Mouse (Mus musculus): ENCODE measurements around the gene Kif26b. TPM values are rescaled to one million over a fixed set of nuclear protein-coding genes. Genes with fewer than 3 reads are reported as not detected.

Kif26b gene
- total and polyA plus RNA-seq, 3 experiments = 0.86 to 3.0 (median 2.4) TPM

DNA sequence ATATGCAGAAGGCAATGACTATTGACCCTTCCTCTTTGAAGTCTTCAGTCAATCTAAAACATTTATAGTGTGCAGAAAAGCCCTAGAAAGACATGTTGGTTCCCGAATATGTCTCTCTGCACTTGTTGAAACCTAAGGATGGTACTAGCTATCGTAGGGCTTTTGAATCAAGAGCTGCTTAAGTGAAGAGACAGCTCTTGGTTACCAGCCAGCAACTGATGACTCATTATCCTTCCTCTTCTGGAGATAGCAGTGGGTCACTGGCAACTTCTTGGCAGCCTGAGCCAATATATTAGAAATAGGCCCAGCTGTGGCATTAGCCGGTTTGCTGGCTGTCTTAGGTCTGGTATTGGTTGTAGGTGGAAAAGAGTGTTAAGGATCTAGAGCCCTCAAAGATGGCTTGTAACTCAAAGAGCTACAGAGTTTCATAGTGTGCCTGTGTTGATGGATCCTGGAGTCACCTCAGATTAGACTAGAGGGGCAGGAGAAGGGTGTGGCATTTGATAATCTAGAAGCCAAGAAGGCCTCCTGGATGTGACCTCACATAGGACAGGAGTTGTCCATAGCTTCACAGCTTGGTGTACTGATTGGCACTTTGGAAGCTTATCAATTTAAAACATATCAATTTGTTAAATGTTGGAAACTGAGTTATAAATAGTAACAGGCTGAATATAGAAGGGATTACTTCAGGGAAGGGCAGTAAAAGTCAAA, 146.8 kb downstream of the Kif26b start:
- TF ChIP-seq POLR2A (IDR thresholded peaks at IDR 0.05; ENCODE audit: insufficient read depth, low read depth, low read length) = no peak
- no peak for TF ChIP-seq CTCF (IDR thresholded peaks at IDR 0.05)
- TF ChIP-seq EP300 (IDR thresholded peaks at IDR 0.05; ENCODE audit: insufficient read depth, low read depth, low read length) = no peak

DNA sequence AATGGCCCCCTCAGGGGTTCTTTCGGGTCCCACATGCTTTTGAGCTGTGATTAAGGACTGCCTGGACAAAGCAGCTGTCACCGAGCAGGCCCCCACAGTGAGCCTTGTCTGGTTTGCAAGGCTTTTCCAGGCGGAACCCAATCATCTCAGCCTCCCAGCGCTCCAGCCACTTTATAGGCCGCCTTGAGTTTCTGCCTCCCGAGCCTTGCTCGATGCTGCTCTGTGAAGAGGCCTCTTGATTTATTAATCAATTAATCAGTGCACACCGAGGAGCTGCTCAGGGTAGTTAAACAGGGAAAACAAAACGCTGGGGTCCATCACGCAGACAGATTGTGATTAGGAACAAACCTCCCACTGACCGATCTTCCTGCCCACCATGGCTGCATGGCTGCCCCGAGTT, 148.2 kb downstream of the Kif26b start:
- 83% methylated on average over 12 of the region's 12 CpGs for WGBS
- Histone ChIP-seq H3K4me3 (no peak overlapping the region), H3K9ac (ENCODE audit: low read depth, low read length) (no peak overlapping the region), H3K4me1 (ENCODE audit: control insufficient read depth, insufficient read depth, low read length) (no peaks in the 10 kb centered on the region), H3K36me3 (ENCODE audit: control insufficient read depth, insufficient read depth, low read length) (no peaks in the 10 kb centered on the region; the same call in none of the 2 replicates), H3K79me2 (replicated peaks; ENCODE audit: control insufficient read depth, insufficient read depth, low read length) (no peaks in the 10 kb centered on the region), H3K27me3 (ENCODE audit: control insufficient read depth, insufficient read depth, low read length) (no peaks in the 10 kb centered on the region), H3K27ac (no peak overlapping the region)
- TF ChIP-seq EP300 (IDR thresholded peaks at IDR 0.05; ENCODE audit: insufficient read depth, low read depth, low read length) (no peak), CTCF (IDR thresholded peaks at IDR 0.05) (no peak), POLR2A (IDR thresholded peaks at IDR 0.05; ENCODE audit: insufficient read depth, low read depth, low read length) (no peak)
- intact Hi-C loops (cut with DNase I) = no loop called here
- no peak for DNase-seq

More for the DNA sequence above, 146.8 kb downstream of the Kif26b start:
- Histone ChIP-seq H3K4me3 (no peak overlapping the region), H3K27me3 (ENCODE audit: control insufficient read depth, insufficient read depth, low read length) (no peaks in the 10 kb centered on the region), H3K79me2 (replicated peaks; ENCODE audit: control insufficient read depth, insufficient read depth, low read length) (no peaks in the 10 kb centered on the region), H3K4me1 (ENCODE audit: control insufficient read depth, insufficient read depth, low read length) (no peaks in the 10 kb centered on the region), H3K9ac (ENCODE audit: low read depth, low read length) (no peak overlapping the region), H3K27ac (no peak overlapping the region), H3K36me3 (ENCODE audit: control insufficient read depth, insufficient read depth, low read length) (no peaks in the 10 kb centered on the region; the same call in none of the 2 replicates)
- intact Hi-C loops (cut with DNase I) = no loop called here
- peak in 1 of 2 experiments; percentile 22 for DNase-seq
- 28% methylated on average over 3 of the region's 3 CpGs for WGBS

DNA sequence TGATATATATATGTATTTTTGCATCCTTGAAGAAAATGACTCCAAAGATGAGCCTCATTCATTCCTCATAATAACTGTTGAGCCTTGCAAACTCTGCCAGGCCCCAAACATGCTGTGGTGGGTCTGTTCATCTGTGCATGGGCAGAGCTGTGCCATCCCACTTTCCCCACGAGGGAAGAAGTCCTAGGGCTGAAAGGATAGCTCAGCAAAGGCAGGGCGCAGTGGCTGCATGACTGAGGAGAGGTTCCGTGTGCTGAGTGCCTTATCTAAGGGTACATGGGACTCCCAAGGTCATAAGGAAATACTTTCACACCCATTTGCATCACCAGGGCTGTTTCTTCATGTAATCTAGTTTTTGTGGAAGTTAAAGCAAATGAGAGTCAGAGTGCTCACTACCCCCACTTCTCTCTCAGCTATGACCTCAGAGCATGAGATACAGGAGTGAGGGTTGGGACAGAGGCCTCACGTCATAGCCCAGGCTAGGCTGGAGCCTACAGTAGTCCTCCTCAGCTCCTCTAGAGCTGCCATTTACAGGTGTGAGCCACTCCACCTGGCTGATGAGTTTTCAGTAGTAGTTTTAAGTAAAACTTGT, 148.8 kb downstream of the Kif26b start:
- no peaks in the 10 kb centered on the region for H3K27me3 ChIP-seq (ENCODE audit: control insufficient read depth, insufficient read depth, low read length)
- no peaks in the 10 kb centered on the region for H3K79me2 ChIP-seq (replicated peaks; ENCODE audit: control insufficient read depth, insufficient read depth, low read length)
- TF ChIP-seq POLR2A (IDR thresholded peaks at IDR 0.05; ENCODE audit: insufficient read depth, low read depth, low read length) (no peak), EP300 (IDR thresholded peaks at IDR 0.05; ENCODE audit: insufficient read depth, low read depth, low read length) (no peak), CTCF (IDR thresholded peaks at IDR 0.05) (no peak)
- no peak overlapping the region for H3K9ac ChIP-seq (ENCODE audit: low read depth, low read length)
- H3K4me1 ChIP-seq (ENCODE audit: control insufficient read depth, insufficient read depth, low read length) = no peaks in the 10 kb centered on the region
- no peak overlapping the region for H3K4me3 ChIP-seq
- 71% methylated on average over 4 of the region's 4 CpGs for WGBS
- intact Hi-C loops (cut with DNase I) = no loop called here
- DNase-seq = no peak
- no peak overlapping the region for H3K27ac ChIP-seq
- H3K36me3 ChIP-seq (ENCODE audit: control insufficient read depth, insufficient read depth, low read length) = no peaks in the 10 kb centered on the region; the same call in none of the 2 replicates

DNA sequence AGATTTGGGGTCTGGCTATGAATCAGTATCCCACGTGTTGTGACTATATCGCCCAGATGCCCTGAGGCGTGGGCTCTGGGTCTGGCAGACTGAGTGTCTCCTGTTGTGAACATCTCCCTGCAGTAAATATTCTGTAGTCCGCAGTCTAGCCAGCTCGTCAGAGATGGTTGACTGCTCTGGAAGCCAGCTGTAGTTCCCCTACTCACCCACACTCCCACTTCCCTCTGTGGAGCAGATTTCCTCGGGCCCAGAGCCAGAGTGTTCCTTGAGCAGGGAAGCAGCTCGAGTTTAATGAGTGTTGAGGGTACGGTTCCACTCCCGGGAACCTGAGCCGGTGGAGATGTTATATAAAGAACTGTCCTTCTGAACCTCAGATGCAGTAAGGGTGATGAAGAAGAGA, 154.7 kb downstream of the Kif26b start:
- no peak for TF ChIP-seq EP300 (IDR thresholded peaks at IDR 0.05; ENCODE audit: insufficient read depth, low read depth, low read length)
- no peak for TF ChIP-seq POLR2A (IDR thresholded peaks at IDR 0.05; ENCODE audit: insufficient read depth, low read depth, low read length)
- no peak for TF ChIP-seq CTCF (IDR thresholded peaks at IDR 0.05)
- no peak overlapping the region for H3K4me3 ChIP-seq
- H3K27ac ChIP-seq = no peak overlapping the region
- no peaks in the 10 kb centered on the region for H3K36me3 ChIP-seq (ENCODE audit: control insufficient read depth, insufficient read depth, low read length)
- no peak overlapping the region for H3K9ac ChIP-seq (ENCODE audit: low read depth, low read length)
- H3K4me1 ChIP-seq (ENCODE audit: control insufficient read depth, insufficient read depth, low read length) = no peaks in the 10 kb centered on the region
- intact Hi-C loops (cut with DNase I) = no loop called here
- DNase-seq = no peak
- no peaks in the 10 kb centered on the region for H3K79me2 ChIP-seq (replicated peaks; ENCODE audit: control insufficient read depth, insufficient read depth, low read length)
- WGBS = 58% methylated on average over 10 of the region's 10 CpGs
- no peaks in the 10 kb centered on the region for H3K27me3 ChIP-seq (ENCODE audit: control insufficient read depth, insufficient read depth, low read length)

DNA sequence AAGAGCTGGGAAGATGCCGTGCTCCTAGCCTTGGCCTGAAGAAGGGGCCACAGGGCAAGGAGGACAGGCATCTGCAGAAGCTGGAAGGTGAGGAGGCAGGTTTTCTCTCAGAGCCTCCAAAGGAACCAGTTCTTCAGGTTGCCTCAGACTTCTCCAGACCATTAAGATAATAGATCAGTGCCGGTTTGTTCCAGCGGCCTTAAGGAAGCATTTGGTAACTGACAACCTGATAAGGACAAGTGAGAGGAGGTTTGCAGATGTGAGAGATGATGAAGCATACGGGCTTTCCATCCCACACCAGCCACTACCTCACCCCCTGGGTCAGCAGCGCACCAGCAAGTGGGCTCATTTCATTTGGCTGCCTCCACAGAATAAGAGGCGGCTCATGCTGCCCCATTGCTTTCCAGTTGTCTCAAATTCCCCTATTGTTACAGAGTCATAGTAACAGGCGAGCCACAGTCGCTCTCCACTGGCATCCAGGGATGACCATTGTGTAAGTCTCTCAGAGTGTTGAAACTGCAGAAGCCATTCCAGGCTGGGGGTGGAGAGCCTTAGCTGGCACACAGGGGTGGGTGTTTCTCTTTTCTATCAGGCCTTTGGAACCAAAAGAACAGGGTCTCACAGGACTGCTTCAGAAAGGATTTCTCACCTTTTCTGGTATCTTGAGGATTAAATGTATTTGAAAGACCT, 156.2 kb downstream of the Kif26b start:
- TF ChIP-seq POLR2A (IDR thresholded peaks at IDR 0.05; ENCODE audit: insufficient read depth, low read depth, low read length) (no peak), CTCF (IDR thresholded peaks at IDR 0.05) (no peak), EP300 (IDR thresholded peaks at IDR 0.05; ENCODE audit: insufficient read depth, low read depth, low read length) (no peak)
- Histone ChIP-seq H3K4me1 (ENCODE audit: control insufficient read depth, insufficient read depth, low read length) (no peaks in the 10 kb centered on the region), H3K79me2 (replicated peaks; ENCODE audit: control insufficient read depth, insufficient read depth, low read length) (no peaks in the 10 kb centered on the region), H3K9ac (ENCODE audit: low read depth, low read length) (no peak overlapping the region), H3K4me3 (no peak overlapping the region), H3K36me3 (ENCODE audit: control insufficient read depth, insufficient read depth, low read length) (no peaks in the 10 kb centered on the region), H3K27me3 (ENCODE audit: control insufficient read depth, insufficient read depth, low read length) (no peaks in the 10 kb centered on the region), H3K27ac (no peak overlapping the region)
- no peak for DNase-seq
- 77% methylated on average over 8 of the region's 8 CpGs for WGBS
- intact Hi-C loops (cut with DNase I) = no loop called here

DNA sequence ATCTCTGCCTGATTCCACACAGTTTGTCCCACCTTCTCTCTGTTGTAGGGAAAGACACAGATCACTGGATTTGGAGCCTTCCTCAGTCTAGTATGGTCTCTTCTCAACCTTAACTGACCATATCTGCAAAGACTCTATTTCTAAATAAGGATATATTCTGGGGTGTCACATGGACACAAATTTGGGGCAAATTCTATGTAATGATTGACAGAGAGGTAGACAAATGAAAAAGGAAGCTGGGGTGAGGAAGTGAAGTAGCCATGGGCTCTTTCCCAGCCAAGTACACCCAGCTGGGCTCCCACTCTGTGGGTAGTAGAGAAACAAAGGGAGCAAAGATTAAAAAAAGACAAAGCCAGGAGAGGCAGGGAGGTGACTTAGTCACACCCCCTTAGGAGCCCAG, 158.0 kb downstream of the Kif26b start:
- H3K9ac ChIP-seq (ENCODE audit: low read depth, low read length) = no peak overlapping the region
- no peaks in the 10 kb centered on the region for H3K27me3 ChIP-seq (ENCODE audit: control insufficient read depth, insufficient read depth, low read length)
- DNase-seq = no peak
- H3K4me1 ChIP-seq (ENCODE audit: control insufficient read depth, insufficient read depth, low read length) = no peaks in the 10 kb centered on the region
- no peak overlapping the region for H3K4me3 ChIP-seq
- no peak overlapping the region for H3K27ac ChIP-seq
- H3K79me2 ChIP-seq (replicated peaks; ENCODE audit: control insufficient read depth, insufficient read depth, low read length) = no peaks in the 10 kb centered on the region
- no peaks in the 10 kb centered on the region for H3K36me3 ChIP-seq (ENCODE audit: control insufficient read depth, insufficient read depth, low read length)
- intact Hi-C loops (cut with DNase I) = no loop called here
- TF ChIP-seq EP300 (IDR thresholded peaks at IDR 0.05; ENCODE audit: insufficient read depth, low read depth, low read length) (no peak), CTCF (IDR thresholded peaks at IDR 0.05) (no peak), POLR2A (IDR thresholded peaks at IDR 0.05; ENCODE audit: insufficient read depth, low read depth, low read length) (no peak)
